Mouse (Mus musculus) bone marrow macrophage, adult 2 months (primary cell): ENCODE results near the gene Cnga4. TPM values are rescaled to one million over a fixed set of nuclear protein-coding genes. Genes with fewer than 3 reads are reported as not detected.
"Not testable (repeated sequence)": the region's sequence is repeated elsewhere in the genome, so short reads cannot be mapped to it uniquely, and the experiment has no call there.

ENCODE experiments used
- H3K27ac ChIP-seq: 2 replicates; pipeline ENCODE4 v1.5.1; 2012; ENCODE audit warnings: low read depth, low read length; ENCODE audit not compliant: insufficient read depth
- H3K4me1 ChIP-seq: 2 replicates; pipeline ENCODE4 v1.6.1; 2012; ENCODE audit warnings: low read length; ENCODE audit not compliant: control insufficient read depth, insufficient read depth
- H3K4me3 ChIP-seq: 2 replicates; pipeline ENCODE4 v1.5.1; 2012; ENCODE audit warnings: mild to moderate bottlenecking, low read length, moderate library complexity; ENCODE audit not compliant: insufficient read depth
- CTCF ChIP-seq: IDR thresholded peaks from 2 replicates; pipeline ENCODE4 v1.5.1; 2012; ENCODE audit warnings: low read depth, mild to moderate bottlenecking, low read length, moderate library complexity
- POLR2A ChIP-seq: IDR thresholded peaks from 2 replicates; pipeline ENCODE4 v1.6.1; 2012; ENCODE audit warnings: mild to moderate bottlenecking, low read depth, low read length, borderline replicate concordance
- polyA plus RNA-seq: library from polyadenylated mRNA; stranded (reverse); fragments of >200 nt; gene quantifications from 2 replicates; pipeline ENCODE4 v1.2.4, GENCODE M21; 2012; ENCODE audit not compliant: missing spikeins, insufficient read depth, insufficient read length

Cnga4 gene
- polyA plus RNA-seq, 1 experiment, result not detected

GRCm38 (mm10) chr7:105437979-105438772 lies 33.8 kb downstream of the Cnga4 start:
- Histone ChIP-seq H3K4me1 (no peaks in the 10 kb centered on the region), H3K27ac (no peak overlapping the region), H3K4me3 (no peak overlapping the region)
- no peak for TF ChIP-seq CTCF
- TF ChIP-seq POLR2A, result no peak

DNA sequence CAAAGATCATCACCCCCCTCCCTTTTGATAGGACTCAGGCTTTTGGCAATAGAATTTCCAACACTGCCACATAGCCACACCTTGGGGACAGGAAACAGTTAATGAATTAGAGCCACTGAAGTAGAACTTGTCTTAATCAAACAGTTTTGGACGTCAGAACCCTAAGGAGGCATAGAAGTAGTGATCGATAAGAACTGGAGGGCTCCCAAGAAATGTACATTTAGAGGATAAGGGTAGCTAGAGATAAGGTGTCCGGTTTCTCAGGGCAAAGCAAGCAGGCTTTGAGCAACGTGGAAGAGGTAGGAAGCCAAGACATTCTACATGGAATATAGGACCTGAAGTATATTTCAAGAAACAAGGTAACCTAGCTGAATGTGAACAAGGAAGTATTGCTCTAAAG lies 37.1 kb downstream of the Cnga4 start:
- no peak overlapping the region for H3K4me3 ChIP-seq
- no peaks in the 10 kb centered on the region for H3K4me1 ChIP-seq
- no peak overlapping the region for H3K27ac ChIP-seq
- TF ChIP-seq POLR2A (no peak), CTCF (no peak)

- Histone ChIP-seq H3K27ac (no peak overlapping the region), H3K4me1 (no peaks in the 10 kb centered on the region), H3K4me3 (no peak overlapping the region)
- TF ChIP-seq CTCF (no peak), POLR2A (no peak)
Observed at GRCm38 (mm10) chr7:105445076-105445475, 40.7 kb downstream of the Cnga4 start.

GRCm38 (mm10) chr7:105453345-105453744 lies 49.0 kb downstream of the Cnga4 start:
- not testable (repeated sequence) for H3K4me1 ChIP-seq, H3K27ac ChIP-seq, H3K4me3 ChIP-seq

Other genes starting within 250 kb of the Cnga4 start
- not detected in 2 replicates for gene Olfr684, start 240.9 kb upstream of the Cnga4 start, polyA plus RNA-seq
- gene Olfr685, start 218.6 kb upstream of the Cnga4 start, polyA plus RNA-seq, result not detected in 2 replicates
- not detected in 2 replicates for gene Olfr686, start 197.1 kb upstream of the Cnga4 start, polyA plus RNA-seq
- not detected in 2 replicates for gene Olfr688, start 116.5 kb upstream of the Cnga4 start, polyA plus RNA-seq
- gene Olfr689, start 93.4 kb upstream of the Cnga4 start, polyA plus RNA-seq, result not detected in 2 replicates
- not detected in 2 replicates for gene Olfr690, start 70.5 kb upstream of the Cnga4 start, polyA plus RNA-seq
- not detected in 2 replicates for gene Olfr691, start 62.3 kb upstream of the Cnga4 start, polyA plus RNA-seq
- not detected in 2 replicates for gene Olfr692, start 36.3 kb upstream of the Cnga4 start, polyA plus RNA-seq
- not detected in 2 replicates for gene Gm5901, start 29.5 kb upstream of the Cnga4 start, polyA plus RNA-seq
- 29.1 and 39.3 TPM in 2 replicates for gene Fam160a2, start 4.5 kb upstream of the Cnga4 start, polyA plus RNA-seq
- not detected in 2 replicates for gene Cckbr, start 21.2 kb downstream of the Cnga4 start, polyA plus RNA-seq
- gene Cavin3, start 77.7 kb downstream of the Cnga4 start, polyA plus RNA-seq, result 0.34 and 1.1 TPM in 2 replicates
- 26.4 and 28.0 TPM in 2 replicates for gene Smpd1, start 149.8 kb downstream of the Cnga4 start, polyA plus RNA-seq
- 0.52 and 1.1 TPM in 2 replicates for gene Apbb1, start 177.1 kb downstream of the Cnga4 start, polyA plus RNA-seq
- 0.50 TPM in 1 of 2 replicates, not detected in the other for gene Hpx, start 195.6 kb downstream of the Cnga4 start, polyA plus RNA-seq
- gene Trim3, start 229.0 kb downstream of the Cnga4 start, polyA plus RNA-seq, result 66.8 and 66.9 TPM in 2 replicates
- gene Timm10b, start 235.5 kb downstream of the Cnga4 start, polyA plus RNA-seq, result 129 and 148 TPM in 2 replicates
- gene Arfip2, start 235.8 kb downstream of the Cnga4 start, polyA plus RNA-seq, result 31.7 and 36.4 TPM in 2 replicates
- 4.4 and 7.0 TPM in 2 replicates for gene Gm45799, start 236.0 kb downstream of the Cnga4 start, polyA plus RNA-seq
- 3.7 and 5.8 TPM in 2 replicates for gene Dnhd1, start 246.3 kb downstream of the Cnga4 start, polyA plus RNA-seq